Mouse (Mus musculus): ENCODE results near the gene Lbhd2. TPM values are rescaled to one million over a fixed set of nuclear protein-coding genes. Genes with fewer than 3 reads are reported as not detected.

Lbhd2 gene
- total and polyA plus RNA-seq, 3 experiments, result not detected

- TF ChIP-seq GATA1 (IDR thresholded peaks at IDR 0.05; ENCODE audit: low read depth, low read length), result no peak
- TF ChIP-seq ZKSCAN1 (IDR thresholded peaks at IDR 0.05; ENCODE audit: low read depth, low read length), result no peak
- TF ChIP-seq TAL1 (IDR thresholded peaks at IDR 0.05; ENCODE audit: low read length), result no peak
- TF ChIP-seq RAD21 (IDR thresholded peaks at IDR 0.05; ENCODE audit: low read depth, low read length), result no peak
- no peak for TF ChIP-seq TBP (IDR thresholded peaks at IDR 0.05; ENCODE audit: low read depth, low read length)
- TF ChIP-seq NELFE (IDR thresholded peaks at IDR 0.05; ENCODE audit: low read depth, low read length), result no peak
- TF ChIP-seq MAX (IDR thresholded peaks at IDR 0.05; ENCODE audit: low read length), result no peak
- no peak for TF ChIP-seq SMC3 (IDR thresholded peaks at IDR 0.05; ENCODE audit: low read depth, low read length)
- TF ChIP-seq JUND (IDR thresholded peaks at IDR 0.05; ENCODE audit: low read depth, low read length), result no peak
- no peak for TF ChIP-seq MAFK (IDR thresholded peaks at IDR 0.05; ENCODE audit: borderline replicate concordance, low read depth, low read length)
- no peak for TF ChIP-seq ZMIZ1 (IDR thresholded peaks at IDR 0.05; ENCODE audit: low read depth, low read length)
- TF ChIP-seq ELF1 (IDR thresholded peaks at IDR 0.05; ENCODE audit: low read depth, low read length), result no peak
- TF ChIP-seq MYB (IDR thresholded peaks at IDR 0.05; ENCODE audit: low read depth, low read length), result no peak
- no peak for TF ChIP-seq E2F4 (IDR thresholded peaks at IDR 0.05; ENCODE audit: borderline replicate concordance, low read depth, low read length)
- no peak for TF ChIP-seq RCOR1 (IDR thresholded peaks at IDR 0.05; ENCODE audit: low read depth, low read length)
- no peak for TF ChIP-seq MYC (IDR thresholded peaks at IDR 0.05; ENCODE audit: low read depth, low read length)
- no peak for TF ChIP-seq POLR2AphosphoS5 (IDR thresholded peaks at IDR 0.05; ENCODE audit: borderline replicate concordance, low read depth, low read length)
- TF ChIP-seq ZC3H11A (IDR thresholded peaks at IDR 0.05; ENCODE audit: low read depth, low read length), result no peak
- no peak for TF ChIP-seq USF1 (IDR thresholded peaks at IDR 0.05; ENCODE audit: low read depth, low read length)
- H3K36me3 ChIP-seq (ENCODE audit: control insufficient read depth in 1 of 2, insufficient read depth in 2 of 2, low read length in 2 of 2), result peaks cover 5 to 14% of the 10 kb centered on the region in 2 experiments; a peak in 3 of 4 replicates
- no peak overlapping the region for H3K9ac ChIP-seq (ENCODE audit: control insufficient read depth, low read depth, low read length, poor library complexity, severe bottlenecking)
- DNase-seq (ENCODE audit: low read depth, low spot score), result no peak
- no peak overlapping the region for H3K27ac ChIP-seq (ENCODE audit: control insufficient read depth, low read depth, low read length)
- no peak overlapping the region for H3K4me3 ChIP-seq (ENCODE audit: control insufficient read depth in 1 of 2, insufficient read depth in 1 of 2, low read depth in 2 of 2, low read length in 2 of 2)
- H3K79me2 ChIP-seq (ENCODE audit: control insufficient read depth, insufficient read depth, low read length, poor library complexity), result peaks cover 17% of the 10 kb centered on the region
- H3K4me1 ChIP-seq (ENCODE audit: control insufficient read depth in 1 of 2, insufficient read depth in 2 of 2, low read length in 2 of 2), result peaks cover 13 to 20% of the 10 kb centered on the region in 2 experiments; a peak in 3 of 4 replicates
- no peaks in the 10 kb centered on the region for H3K27me3 ChIP-seq (ENCODE audit: control insufficient read depth in 1 of 2, insufficient read depth in 2 of 2, low read length in 2 of 2)
- no peaks in the 10 kb centered on the region for H3K9me3 ChIP-seq (replicated peaks; ENCODE audit: insufficient read depth, low read length)
Observed at GRCm38 (mm10) chr12:111445890-111446613, 39.4 kb downstream of the Lbhd2 start.

GRCm38 (mm10) chr12:111446745-111447144, 40.1 kb downstream of the Lbhd2 start:
- Histone ChIP-seq H3K4me3 (ENCODE audit: control insufficient read depth in 1 of 2, insufficient read depth in 1 of 2, low read depth in 2 of 2, low read length in 2 of 2) (no peak overlapping the region), H3K4me1 (ENCODE audit: control insufficient read depth in 1 of 2, insufficient read depth in 2 of 2, low read length in 2 of 2) (peaks cover 12 to 16% of the 10 kb centered on the region in 2 experiments; a peak in 3 of 4 replicates), H3K27me3 (ENCODE audit: control insufficient read depth in 1 of 2, insufficient read depth in 2 of 2, low read length in 2 of 2) (no peaks in the 10 kb centered on the region), H3K79me2 (ENCODE audit: control insufficient read depth, insufficient read depth, low read length, poor library complexity) (peaks cover 17% of the 10 kb centered on the region), H3K36me3 (ENCODE audit: control insufficient read depth in 1 of 2, insufficient read depth in 2 of 2, low read length in 2 of 2) (peaks cover 6 to 12% of the 10 kb centered on the region in 2 experiments; a peak in 3 of 4 replicates), H3K9me3 (replicated peaks; ENCODE audit: insufficient read depth, low read length) (no peaks in the 10 kb centered on the region), H3K27ac (ENCODE audit: control insufficient read depth, low read depth, low read length) (no peak overlapping the region), H3K9ac (ENCODE audit: control insufficient read depth, low read depth, low read length, poor library complexity, severe bottlenecking) (no peak overlapping the region)
- DNase-seq (ENCODE audit: low read depth, low spot score), result no peak
- TF ChIP-seq ETS1 (IDR thresholded peaks at IDR 0.05; ENCODE audit: low read depth, low read length) (no peak), MYB (IDR thresholded peaks at IDR 0.05; ENCODE audit: low read depth, low read length) (no peak)

Data from MEL (cell line).